Mouse (Mus musculus) CD4-positive, CD25-positive, alpha-beta regulatory T cell, adult 4 months (primary cell): ENCODE data around the gene Zfp706. TPM values are rescaled to one million over a fixed set of nuclear protein-coding genes. Genes with fewer than 3 reads are reported as not detected.

ENCODE experiments used
- ATAC-seq: one replicate; pipeline ENCODE4 v1.8.0; 2017
- polyA plus RNA-seq, 2 experiments: library from polyadenylated mRNA; unstranded; fragments of 100-300 nt; shearing (Covaris generic); gene quantifications; one replicate each; pipeline ENCODE4 v1.2.1; 2017

The Zfp706 gene
- 100 to 1,000 TPM; 420 to 436 TPM for polyA plus RNA-seq

GRCm38 (mm10) chr15:37007233-37007958, at the start of gene Zfp706:
Gene Zfp706 (minus strand): TSS chr15:37007773.
- ATAC-seq: peak; percentile 93

- ATAC-seq: no peak
These were observed 47.0 kb upstream of the Zfp706 start for GRCm38 (mm10) chr15:37054582-37054981.

- no peak for ATAC-seq
These were observed 45.7 kb upstream of the Zfp706 start for GRCm38 (mm10) chr15:37053085-37053762.

- ATAC-seq: no peak
These were observed 39.8 kb upstream of the Zfp706 start for GRCm38 (mm10) chr15:37047403-37047802.

- no peak for ATAC-seq
These were observed 39.0 kb upstream of the Zfp706 start for GRCm38 (mm10) chr15:37046586-37046985.

GRCm38 (mm10) chr15:37046131-37046530, 38.6 kb upstream of the Zfp706 start:
- ATAC-seq: no peak

- ATAC-seq: peak; percentile 61
These were observed 37.9 kb upstream of the Zfp706 start for GRCm38 (mm10) chr15:37045456-37045855.

- ATAC-seq: no peak
These were observed 35.0 kb upstream of the Zfp706 start for GRCm38 (mm10) chr15:37042559-37042958.

GRCm38 (mm10) chr15:37041214-37041613, 33.6 kb upstream of the Zfp706 start:
- no peak for ATAC-seq

GRCm38 (mm10) chr15:37038666-37039065, 31.1 kb upstream of the Zfp706 start:
- no peak for ATAC-seq

GRCm38 (mm10) chr15:37037704-37038103, 30.1 kb upstream of the Zfp706 start:
- ATAC-seq: peak; percentile 56

GRCm38 (mm10) chr15:37036481-37037156, 29.0 kb upstream of the Zfp706 start:
- ATAC-seq: no peak

- no peak for ATAC-seq
These were observed 26.6 kb upstream of the Zfp706 start for GRCm38 (mm10) chr15:37034155-37034554.

- no peak for ATAC-seq
These were observed 25.9 kb upstream of the Zfp706 start for GRCm38 (mm10) chr15:37033431-37033830.

- no peak for ATAC-seq
These were observed 24.0 kb upstream of the Zfp706 start for GRCm38 (mm10) chr15:37031334-37032150.

GRCm38 (mm10) chr15:37030929-37031328, 23.4 kb upstream of the Zfp706 start:
- no peak for ATAC-seq

GRCm38 (mm10) chr15:37027956-37028355, 20.4 kb upstream of the Zfp706 start:
- ATAC-seq: no peak

GRCm38 (mm10) chr15:37026458-37026857, 18.9 kb upstream of the Zfp706 start:
- no peak for ATAC-seq

- peak; percentile 83 for ATAC-seq
These were observed 13.1 kb upstream of the Zfp706 start for GRCm38 (mm10) chr15:37020581-37021245.

- no peak for ATAC-seq
These were observed 11.9 kb upstream of the Zfp706 start for GRCm38 (mm10) chr15:37019434-37019833.

- no peak for ATAC-seq
These were observed 4.3 kb upstream of the Zfp706 start for GRCm38 (mm10) chr15:37011897-37012296.

GRCm38 (mm10) chr15:37011316-37011715, 3.7 kb upstream of the Zfp706 start:
- no peak for ATAC-seq
